Mouse (Mus musculus): ENCODE results near the gene Pld5. TPM values are rescaled to one million over a fixed set of nuclear protein-coding genes. Genes with fewer than 3 reads are reported as not detected.

Gene Pld5
- not detected in 2 replicates for polyA plus RNA-seq (2015; fragmentation: Nextera tagmentation; extraction: Ambion mirVana)

- DNase-seq (ENCODE audit: low spot score) = no peak
Measured at GRCm38 (mm10) chr1:176274667-176275610, at the start of gene Pld5. Pld5 (minus strand) TSS chr1:176275312.

GRCm38 (mm10) chr1:176315063-176315462 is 40.0 kb upstream of the Pld5 start:
- no peak for DNase-seq (ENCODE audit: low spot score)

GRCm38 (mm10) chr1:176310174-176310573 is 35.1 kb upstream of the Pld5 start:
- no peak for DNase-seq (ENCODE audit: low spot score)

- DNase-seq (ENCODE audit: low spot score) = no peak
Measured at GRCm38 (mm10) chr1:176289396-176289795, 14.3 kb upstream of the Pld5 start.

GRCm38 (mm10) chr1:176275611-176275980 is 484 bp upstream of the Pld5 start:
- no peak for DNase-seq (ENCODE audit: low spot score)

GRCm38 (mm10) chr1:176248717-176249030 is 26.4 kb downstream of the Pld5 start:
- DNase-seq (ENCODE audit: low spot score) = no peak

- no peak for DNase-seq (ENCODE audit: low spot score)
Measured at GRCm38 (mm10) chr1:176247885-176248716, 27.0 kb downstream of the Pld5 start.

- no peak for DNase-seq (ENCODE audit: low spot score)
Measured at GRCm38 (mm10) chr1:176239199-176239598, 35.9 kb downstream of the Pld5 start.

GRCm38 (mm10) chr1:176223794-176224193 is 51.3 kb downstream of the Pld5 start:
- DNase-seq (ENCODE audit: low spot score) = no peak

- no peak for DNase-seq (ENCODE audit: low spot score)
Measured at GRCm38 (mm10) chr1:176223196-176223595, 51.9 kb downstream of the Pld5 start.

- DNase-seq (ENCODE audit: low spot score) = no peak
Measured at GRCm38 (mm10) chr1:176218217-176218616, 56.9 kb downstream of the Pld5 start.

GRCm38 (mm10) chr1:176213645-176214221 is 61.4 kb downstream of the Pld5 start:
- no peak for DNase-seq (ENCODE audit: low spot score)

GRCm38 (mm10) chr1:176212922-176213644 is 62.0 kb downstream of the Pld5 start:
- DNase-seq (ENCODE audit: low spot score) = no peak

GRCm38 (mm10) chr1:176210803-176211202 is 64.3 kb downstream of the Pld5 start:
- no peak for DNase-seq (ENCODE audit: low spot score)

GRCm38 (mm10) chr1:176208014-176208413 is 67.1 kb downstream of the Pld5 start:
- no peak for DNase-seq (ENCODE audit: low spot score)

GRCm38 (mm10) chr1:176202360-176202759 is 72.8 kb downstream of the Pld5 start:
- DNase-seq (ENCODE audit: low spot score) = no peak

GRCm38 (mm10) chr1:176197036-176197766 is 77.9 kb downstream of the Pld5 start:
- DNase-seq (ENCODE audit: low spot score) = no peak

GRCm38 (mm10) chr1:176196341-176196740 is 78.8 kb downstream of the Pld5 start:
- DNase-seq (ENCODE audit: low spot score) = no peak

- DNase-seq (ENCODE audit: low spot score) = no peak
Measured at GRCm38 (mm10) chr1:176194727-176195126, 80.4 kb downstream of the Pld5 start.

GRCm38 (mm10) chr1:176183991-176184390 is 91.1 kb downstream of the Pld5 start:
- DNase-seq (ENCODE audit: low spot score) = no peak

- no peak for DNase-seq (ENCODE audit: low spot score)
Measured at GRCm38 (mm10) chr1:176174971-176175370, 100.1 kb downstream of the Pld5 start.

All from thymus, postnatal 0 days (tissue).